Mouse (Mus musculus) B cell, adult (primary cell): ENCODE results near the gene Zfp990. TPM values are rescaled to one million over a fixed set of nuclear protein-coding genes. Genes with fewer than 3 reads are reported as not detected.

ENCODE experiments used
- total RNA-seq: library from RNA; stranded (reverse); gene quantifications from 4 replicates; pipeline ENCODE4 v1.2.4, GENCODE M21; 2023; ENCODE audit not compliant: inconsistent age

Zfp990 gene
- total RNA-seq: 3.5 to 5.9 TPM (median 5.2 TPM) in 4 replicates

GRCm38 (mm10) chr4:145510459-145510858, at the start of gene Zfp990:
TSS of gene Zfp990 (plus strand) at chr4:145510759.

DNA sequence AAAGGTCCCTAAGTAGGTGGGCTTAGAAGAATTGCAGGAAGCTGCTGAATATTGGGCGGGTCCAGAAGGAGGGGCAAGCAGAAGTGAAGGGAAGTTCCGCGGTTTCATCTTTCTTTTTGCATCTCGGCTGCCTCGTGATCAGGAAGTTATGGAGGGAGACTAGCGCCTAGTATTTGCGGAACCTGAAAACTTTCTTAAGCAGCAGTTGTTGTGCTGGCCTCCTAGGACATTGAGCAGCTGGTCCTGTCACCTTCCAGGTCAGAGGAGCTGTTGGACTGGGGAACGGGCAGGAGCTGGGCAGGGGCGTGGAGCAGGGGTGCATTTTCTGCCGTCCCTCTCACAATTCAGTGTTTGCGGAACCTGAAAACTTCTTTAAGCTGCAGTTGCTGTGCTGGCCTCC, 74.5 kb downstream of the Zfp990 start, which contains the start of gene Gm13212:
Gm13212 (plus strand) TSS at position 89 of the 400 bp plus-strand sequence.

Other genes with a start within 250 kb of the Zfp990 start
- gene Tnfrsf8, start 195.6 kb upstream of the Zfp990 start, total RNA-seq: 0.15 to 0.42 TPM (median 0.29 TPM) in 3 of 4 replicates, not detected in the other
- 7.2 to 11.3 TPM (median 10.4 TPM) in 4 replicates for gene Gm13212, start 74.4 kb downstream of the Zfp990 start, total RNA-seq
- 0.35 to 1.1 TPM (median 0.56 TPM) in 4 replicates for gene Zfp980, start 159.9 kb downstream of the Zfp990 start, total RNA-seq